Mouse (Mus musculus): Measurements from ENCODE around the gene Lrig3. TPM values are rescaled to one million over a fixed set of nuclear protein-coding genes. Genes with fewer than 3 reads are reported as not detected.

Gene Lrig3
- total RNA-seq, 2 experiments from 2014 or later, result 3.1 to 3.7 TPM

DNA sequence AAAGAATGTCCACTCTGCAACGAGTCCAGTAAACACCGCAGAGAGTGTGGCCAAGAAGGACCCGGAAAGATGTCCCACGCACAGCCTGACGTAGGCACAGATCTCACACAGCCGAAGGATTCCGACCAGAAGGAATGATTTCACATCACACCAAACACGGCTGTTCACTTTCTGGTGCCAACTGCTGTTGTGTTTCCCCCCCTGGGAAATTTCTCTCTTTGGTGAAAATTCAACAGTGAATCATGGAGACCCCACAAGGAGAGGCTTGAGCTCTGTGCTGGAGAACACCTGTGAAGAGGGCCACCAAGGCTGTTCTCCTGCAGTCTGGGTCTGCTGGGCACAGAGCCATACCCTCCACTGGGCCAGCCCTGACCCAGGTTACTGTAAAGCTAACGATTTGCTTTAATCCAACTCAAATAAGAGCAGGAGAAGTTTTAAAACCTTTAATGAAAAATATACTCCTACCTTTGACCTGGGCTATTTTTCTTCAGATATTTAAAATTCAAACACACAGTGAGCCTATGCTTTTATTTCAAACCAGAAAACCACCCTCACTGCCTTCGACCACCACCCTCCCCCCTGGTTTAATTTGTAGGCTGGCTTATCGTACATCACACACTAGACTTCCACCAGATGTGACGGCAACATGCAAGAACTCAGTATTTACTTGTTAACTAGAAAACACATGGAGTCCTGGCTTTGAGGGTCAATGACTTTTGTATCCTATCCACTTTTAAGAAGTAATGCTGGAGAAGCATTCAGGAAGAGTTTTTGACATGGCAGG, 11.0 kb upstream of the Lrig3 start:
- intact Hi-C loops (cut with DNase I), result no loop called here
- peak in 1 of 2 experiments; percentile 34 for DNase-seq (ENCODE audit: low spot score in 2 of 2)

DNA sequence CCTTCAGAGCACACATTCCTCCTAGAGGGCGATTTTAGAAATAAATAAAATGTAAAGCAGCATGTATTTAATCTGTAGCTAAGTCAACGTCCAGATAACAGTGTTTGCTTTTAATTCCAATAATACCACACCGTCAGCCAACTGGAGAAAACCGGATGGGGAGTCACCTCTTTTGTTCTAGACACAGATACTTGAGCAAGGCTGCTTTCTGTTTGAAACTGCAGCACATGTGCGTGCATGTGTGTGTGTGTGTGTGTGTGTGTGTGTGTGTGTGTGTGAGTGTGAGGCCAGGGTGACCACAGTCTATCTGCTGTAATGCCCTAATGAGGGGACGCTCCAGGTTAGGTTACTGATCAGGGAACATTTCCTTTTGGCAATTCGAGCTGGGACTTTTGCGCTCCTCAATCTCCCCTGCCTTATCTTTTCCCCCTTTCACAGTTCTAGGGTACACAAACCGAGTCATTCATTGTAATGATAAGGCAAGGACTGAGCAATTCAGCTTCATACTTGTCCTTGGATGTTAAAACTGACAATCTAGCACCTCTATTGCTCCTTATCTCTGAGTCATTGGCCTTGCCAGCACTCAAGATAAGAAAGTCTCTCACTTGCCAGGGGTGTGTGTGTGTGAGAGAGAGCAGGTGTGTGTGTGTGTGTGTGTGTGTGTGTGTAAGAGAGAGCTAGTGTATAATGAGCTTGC, 4.4 kb upstream of the Lrig3 start:
- no peak for DNase-seq (ENCODE audit: low spot score in 2 of 2)
- intact Hi-C loops (cut with DNase I), result no loop called here

DNA sequence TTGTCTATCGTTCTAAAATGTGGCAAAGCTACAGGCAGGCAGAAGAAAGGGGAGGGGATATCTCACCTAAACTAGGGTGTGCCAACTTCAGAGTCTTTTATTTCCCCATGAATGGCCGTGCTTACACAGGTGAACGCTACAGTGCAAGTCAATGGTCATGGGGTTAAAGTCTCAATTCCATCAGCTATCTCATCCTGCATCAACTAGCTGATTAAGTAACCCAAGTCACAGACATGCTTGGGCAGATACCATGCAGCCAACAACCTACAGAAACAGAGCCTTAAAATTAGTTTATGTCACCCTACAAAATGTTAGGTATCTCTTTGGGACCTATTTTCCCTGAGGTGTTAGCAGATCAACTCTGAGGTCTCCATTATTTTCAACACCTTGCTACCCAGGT, 1.3 kb upstream of the Lrig3 start:
- no peak for DNase-seq (ENCODE audit: low spot score in 2 of 2)
- intact Hi-C loops (cut with DNase I), result no loop called here

DNA sequence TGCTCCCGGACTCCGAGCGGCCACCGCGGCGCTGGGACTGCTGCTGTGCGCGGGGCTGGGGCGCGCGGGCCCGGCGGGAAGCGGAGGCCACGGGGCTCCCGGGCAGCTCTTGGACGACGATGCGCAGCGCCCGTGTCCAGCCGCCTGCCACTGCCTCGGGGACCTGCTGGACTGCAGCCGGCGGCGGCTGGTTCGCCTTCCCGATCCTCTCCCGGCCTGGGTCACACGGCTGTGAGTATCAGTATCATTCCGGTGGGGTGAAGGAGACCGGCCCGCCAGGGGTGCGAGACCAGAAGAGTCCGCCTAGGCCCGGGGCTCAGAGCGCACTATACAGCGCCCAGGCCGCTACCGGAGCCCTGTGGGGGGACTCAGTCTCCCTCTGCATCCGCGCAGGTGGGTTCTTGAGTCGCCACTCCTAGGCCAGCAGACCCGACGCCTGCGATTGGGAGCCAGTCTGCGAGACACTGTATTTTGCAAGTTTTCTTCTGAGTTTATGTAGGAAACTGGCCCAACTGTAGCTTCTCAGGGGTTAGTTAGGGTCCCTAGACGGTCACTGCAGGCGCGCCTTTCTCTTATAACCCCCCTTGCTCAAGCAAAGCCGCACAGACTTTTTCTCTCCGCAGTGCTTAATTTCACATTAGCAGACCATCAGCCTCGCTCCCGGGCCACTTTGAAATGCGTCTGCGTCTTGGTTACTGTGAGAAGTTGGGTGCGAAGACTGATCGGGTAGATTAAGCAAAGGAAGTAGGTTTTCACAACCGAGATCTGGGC, 698 bp downstream of the Lrig3 start:
- intact Hi-C loops (cut with DNase I), result no loop called here
- peak in 1 of 2 experiments; percentile 8 for DNase-seq (ENCODE audit: low spot score in 2 of 2)

DNA sequence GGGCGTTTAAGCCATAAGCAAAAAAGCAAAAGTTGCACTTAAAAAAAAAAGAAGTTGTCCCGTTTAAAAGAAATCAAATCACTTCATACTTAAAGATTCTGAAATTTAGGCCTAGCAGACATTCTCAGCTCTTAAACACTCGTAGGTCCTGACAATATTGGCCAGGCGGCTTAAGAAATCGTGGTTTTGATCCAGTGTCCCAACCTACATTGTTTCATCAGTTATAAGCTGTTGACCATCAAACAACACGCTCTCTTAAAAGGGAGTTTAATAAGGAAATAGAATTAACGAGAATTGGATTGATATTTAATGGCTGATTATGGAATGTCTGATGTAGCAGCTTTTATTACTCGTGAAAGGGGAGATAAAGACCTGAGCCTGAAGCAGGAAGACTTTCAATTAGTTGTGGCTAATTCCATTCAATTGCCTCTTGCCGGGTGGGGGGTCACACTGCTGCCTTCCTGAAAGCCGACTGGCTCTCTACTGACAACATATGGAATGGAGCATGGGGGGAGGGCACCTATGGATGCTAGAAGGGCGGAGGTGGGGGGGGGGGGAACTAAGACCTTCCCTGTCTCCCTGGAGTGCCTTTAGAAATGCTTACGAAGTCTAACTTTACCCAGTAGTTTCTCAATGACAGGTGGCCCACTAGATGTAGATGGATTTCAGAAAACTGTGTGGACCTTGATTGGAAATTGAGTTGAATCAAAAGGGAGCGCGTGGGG, 1.6 kb downstream of the Lrig3 start:
- DNase-seq (ENCODE audit: low spot score in 2 of 2), result no peak
- intact Hi-C loops (cut with DNase I), result no loop called here

DNA sequence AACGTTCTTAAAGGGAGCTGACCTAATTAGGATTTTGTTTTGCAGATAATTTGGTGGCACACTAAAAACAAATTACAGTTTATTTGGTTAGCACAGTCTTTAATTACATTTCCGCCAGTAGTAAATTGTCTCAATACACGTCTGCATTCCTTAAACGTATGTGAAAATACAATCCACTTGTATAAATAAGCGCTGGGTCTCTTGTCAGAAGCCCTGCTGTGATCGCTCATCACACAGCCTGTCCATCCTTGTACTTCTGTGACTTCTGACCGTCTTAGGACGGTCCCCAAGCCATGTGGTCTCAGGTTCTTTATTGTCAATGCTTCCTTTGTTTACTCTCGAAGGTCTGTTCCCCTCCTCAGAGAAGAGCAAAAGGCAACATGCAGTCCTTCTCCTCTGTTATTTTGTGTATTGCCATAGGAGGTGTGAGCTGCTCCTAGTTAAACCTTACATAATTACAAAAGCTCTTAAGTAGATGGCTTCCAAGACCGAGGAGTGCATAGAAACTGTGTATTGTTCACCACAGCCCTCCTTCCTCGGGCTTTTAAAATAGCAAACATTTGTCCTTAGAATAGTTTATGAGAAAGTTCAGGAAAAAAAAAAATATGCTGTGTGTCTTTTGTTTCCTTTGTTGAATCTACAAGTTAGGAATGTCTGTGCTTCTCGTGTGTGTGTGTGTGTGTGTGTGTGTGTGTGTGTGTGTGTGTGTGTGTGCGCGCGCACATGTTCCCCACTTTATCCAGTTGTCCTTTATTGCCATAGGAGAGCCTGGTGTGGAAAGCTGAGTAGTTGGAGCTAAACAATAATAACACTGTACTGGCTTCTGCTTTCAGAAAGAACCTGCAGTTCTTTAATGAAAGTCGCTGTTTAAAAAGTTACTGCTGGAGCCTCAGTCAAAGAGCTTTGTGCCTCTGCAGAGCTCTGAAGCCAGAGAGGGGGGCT, 2.5 kb downstream of the Lrig3 start:
- DNase-seq (ENCODE audit: low spot score in 2 of 2), result no peak
- intact Hi-C loops (cut with DNase I), result no loop called here

DNA sequence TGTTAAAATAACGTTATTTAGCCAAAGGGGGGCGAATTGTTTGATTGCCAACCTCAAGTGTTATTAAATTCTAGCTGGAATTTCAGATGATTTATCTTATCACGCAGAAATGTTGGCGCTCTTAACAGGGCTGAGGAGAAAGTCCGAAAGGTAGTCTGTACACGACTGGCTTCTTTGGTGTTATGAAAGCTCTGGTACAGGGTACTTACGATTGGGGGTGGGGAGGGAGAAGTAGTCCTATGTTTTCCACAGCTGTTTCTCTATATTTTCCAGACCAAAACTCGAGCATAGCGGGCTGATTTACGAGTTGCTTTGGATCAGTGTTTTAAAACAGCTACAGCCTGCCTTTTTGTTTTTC, 3.1 kb downstream of the Lrig3 start:
- intact Hi-C loops (cut with DNase I), result no loop called here
- no peak for DNase-seq (ENCODE audit: low spot score in 2 of 2)

DNA sequence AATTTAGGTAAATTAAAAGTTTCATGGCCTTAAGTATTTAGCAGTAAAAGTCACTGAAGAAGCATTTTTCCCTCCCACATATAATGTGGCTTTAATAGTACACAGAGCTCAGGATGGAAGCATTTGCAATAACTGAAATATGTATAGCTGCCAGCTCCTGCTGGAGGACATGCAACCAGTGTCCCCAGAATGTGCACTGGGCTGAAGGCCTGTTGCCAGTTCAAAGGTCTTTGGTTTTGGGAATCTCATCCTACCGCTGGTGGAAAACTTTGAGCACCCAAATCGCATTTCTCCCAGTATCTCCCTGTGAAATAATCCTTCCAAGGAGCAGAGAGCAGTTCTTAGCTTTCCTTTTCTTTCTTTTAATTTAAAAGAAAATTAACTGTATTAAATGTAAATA, 4.1 kb downstream of the Lrig3 start:
- intact Hi-C loops (cut with DNase I), result no loop called here
- DNase-seq (ENCODE audit: low spot score in 2 of 2), result no peak

DNA sequence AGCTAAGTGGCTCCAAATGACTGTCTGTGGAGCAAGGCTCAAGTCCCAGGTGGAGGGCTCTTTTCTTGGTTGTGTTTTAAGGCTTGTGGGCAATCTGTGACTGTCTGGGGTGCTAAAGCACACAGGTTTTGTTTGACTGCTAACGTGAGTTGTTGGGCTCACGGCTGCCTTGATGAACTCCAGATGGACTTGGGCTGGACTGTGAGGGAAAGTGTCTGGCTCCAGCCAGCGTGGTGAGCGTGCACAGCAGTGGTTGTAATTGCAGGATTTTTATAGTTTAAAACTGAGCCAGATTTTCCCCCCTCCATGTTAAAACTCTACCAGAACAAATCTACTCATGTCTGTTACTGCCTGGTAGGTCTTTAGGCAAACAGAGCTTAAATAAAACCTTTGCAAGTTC, 4.5 kb downstream of the Lrig3 start:
- intact Hi-C loops (cut with DNase I), result no loop called here

DNA sequence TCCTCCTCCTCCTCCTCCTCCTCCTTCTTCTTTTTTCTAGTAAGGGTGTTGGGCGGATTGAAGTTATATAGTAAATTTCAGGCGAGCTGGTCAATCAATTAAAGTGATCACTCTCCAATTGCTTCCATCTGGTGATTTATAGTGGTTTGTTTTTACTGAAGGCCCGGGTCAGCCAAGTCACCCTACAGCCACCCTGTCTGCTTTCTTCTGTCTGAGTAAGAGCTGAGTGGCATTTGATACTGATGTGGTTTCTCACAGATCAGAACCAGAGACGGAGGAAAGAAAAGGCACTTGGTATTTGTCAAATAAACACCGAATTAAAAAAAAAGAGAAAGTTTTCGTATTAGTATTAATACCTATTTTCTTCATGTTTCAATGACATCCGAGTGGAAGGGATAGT, 7.8 kb downstream of the Lrig3 start:
- intact Hi-C loops (cut with DNase I), result no loop called here
- no peak for DNase-seq (ENCODE audit: low spot score in 2 of 2)

More for the DNA sequence above, 4.5 kb downstream of the Lrig3 start:
- DNase-seq (ENCODE audit: low spot score in 2 of 2), result no peak

DNA sequence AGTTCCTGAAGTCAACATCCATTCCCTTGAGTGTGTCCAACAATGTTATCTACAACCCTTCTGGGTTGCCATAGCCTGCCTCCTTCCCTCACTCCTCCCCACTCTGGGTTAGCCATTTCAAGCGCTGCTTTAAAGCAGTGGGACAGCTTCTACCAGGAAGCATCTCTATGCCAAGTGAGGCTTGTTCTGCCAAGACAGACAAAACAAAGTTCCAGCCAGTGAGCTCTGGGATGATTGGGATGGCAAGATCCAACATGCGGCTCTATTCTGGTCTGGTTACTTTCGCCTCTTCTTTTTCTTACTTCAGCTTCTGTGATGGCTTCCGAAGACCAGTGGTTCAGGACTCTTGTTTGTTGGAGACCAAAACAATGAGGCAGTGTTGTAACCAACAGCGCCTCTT, 16.0 kb downstream of the Lrig3 start:
- no peak for DNase-seq (ENCODE audit: low spot score in 2 of 2)
- intact Hi-C loops (cut with DNase I), result no loop called here

DNA sequence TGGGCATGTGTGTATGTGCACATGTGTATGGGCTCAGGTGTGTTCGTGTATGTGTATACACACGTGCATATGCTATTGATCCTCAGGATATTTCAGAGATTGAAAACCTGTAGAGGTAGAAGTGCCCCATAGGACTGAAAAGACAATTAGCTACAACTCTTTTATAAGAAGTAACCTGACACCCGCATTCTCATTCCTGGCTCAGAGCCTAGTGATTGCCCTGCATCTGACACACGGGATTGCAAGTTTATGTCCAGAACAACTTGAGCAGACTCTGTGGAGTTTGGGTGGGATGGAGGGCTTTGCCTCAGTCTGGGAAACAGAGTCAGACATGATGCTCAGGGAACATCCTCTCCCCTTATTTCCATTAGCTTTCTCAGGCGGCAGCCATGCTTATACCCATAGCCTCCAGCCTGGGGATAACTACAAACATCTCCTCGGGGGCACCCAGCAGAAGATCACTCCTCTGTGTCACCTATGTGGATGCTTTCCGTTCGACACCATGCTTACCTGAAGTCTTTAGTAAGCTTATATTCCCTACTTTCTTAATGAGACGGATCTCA, 18.6 kb downstream of the Lrig3 start:
- intact Hi-C loops (cut with DNase I), result no loop called here
- no peak for DNase-seq (ENCODE audit: low spot score in 2 of 2)

DNA sequence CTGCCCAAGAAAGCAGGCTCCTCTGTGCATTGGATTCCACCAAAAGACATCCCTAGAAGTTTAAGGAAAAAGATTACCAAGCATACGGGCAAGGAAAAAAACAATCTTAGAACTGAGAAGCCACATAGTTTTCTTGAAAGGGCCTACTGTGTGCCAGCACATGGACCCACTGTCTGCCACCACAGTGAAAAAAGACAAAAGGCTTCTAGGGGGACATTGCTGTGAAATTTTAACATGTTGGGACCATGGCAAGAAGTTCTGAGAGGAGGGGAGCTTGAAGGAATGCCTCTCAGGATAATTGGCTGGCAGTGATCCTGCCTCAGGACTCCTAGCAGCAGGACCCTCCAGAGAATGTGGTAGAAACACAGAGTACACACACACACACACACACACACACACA, 19.8 kb downstream of the Lrig3 start:
- intact Hi-C loops (cut with DNase I), result no loop called here
- no peak for DNase-seq (ENCODE audit: low spot score in 2 of 2)

DNA sequence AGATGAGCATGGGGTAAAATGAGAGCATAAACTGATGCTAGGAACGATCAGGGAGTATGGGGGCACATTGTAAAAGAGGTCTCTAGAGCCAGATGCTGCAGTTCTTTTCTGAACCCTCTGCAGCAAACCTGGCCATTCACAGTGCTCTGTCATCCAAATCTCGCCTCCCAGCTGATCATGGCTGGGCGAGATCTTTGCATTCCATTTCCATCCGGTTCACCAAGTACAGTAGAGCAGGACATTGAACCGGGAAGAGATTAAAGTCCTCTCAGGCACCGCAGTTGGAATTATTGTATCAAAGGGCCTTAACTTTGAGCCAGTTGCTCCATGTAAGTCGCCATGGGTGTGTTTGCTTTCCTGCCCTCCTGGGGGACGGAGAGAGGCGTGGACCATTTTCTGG, 20.5 kb downstream of the Lrig3 start:
- no peak for DNase-seq (ENCODE audit: low spot score in 2 of 2)
- intact Hi-C loops (cut with DNase I), result no loop called here

DNA sequence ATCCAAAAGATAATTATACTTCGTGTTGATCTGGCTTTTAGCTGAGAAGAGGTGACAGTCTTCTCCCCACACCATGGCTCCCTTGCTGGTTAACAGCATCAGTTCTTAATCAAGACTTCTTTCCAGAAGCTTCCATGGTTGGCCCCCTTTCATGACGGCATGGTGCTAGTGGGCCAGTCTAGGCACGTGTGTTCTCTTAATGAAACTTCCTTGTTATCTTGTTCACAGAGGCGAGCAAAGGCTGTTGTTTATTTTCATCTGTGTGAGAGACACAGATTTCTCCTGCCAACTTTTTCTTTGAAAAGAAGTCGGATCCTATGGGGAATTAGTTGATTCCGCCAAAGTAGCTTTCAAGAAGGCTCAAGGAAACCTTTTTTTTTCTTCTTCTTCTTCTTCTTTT, 21.3 kb downstream of the Lrig3 start:
- DNase-seq (ENCODE audit: low spot score in 2 of 2), result no peak
- intact Hi-C loops (cut with DNase I), result no loop called here

DNA sequence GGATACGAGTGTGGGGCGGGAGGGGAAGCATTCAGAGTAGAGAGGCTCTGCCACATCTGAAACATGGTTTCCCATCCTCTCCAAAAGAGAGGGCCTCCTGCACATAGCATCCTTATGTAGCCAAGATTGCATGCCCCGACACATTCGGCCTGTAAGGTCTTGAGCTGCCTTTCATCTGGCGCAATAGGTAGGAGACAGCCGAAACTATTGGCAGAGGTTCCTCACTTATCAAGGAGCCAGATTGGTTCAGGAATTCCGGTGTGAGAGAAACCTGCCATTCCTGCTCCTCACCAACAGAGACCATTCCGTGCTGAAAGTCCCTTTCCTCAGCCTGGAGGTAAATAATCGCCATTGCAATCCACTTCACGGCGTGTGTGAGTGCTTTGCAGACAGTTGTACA, 22.1 kb downstream of the Lrig3 start:
- intact Hi-C loops (cut with DNase I), result no loop called here
- DNase-seq (ENCODE audit: low spot score in 2 of 2), result no peak

DNA sequence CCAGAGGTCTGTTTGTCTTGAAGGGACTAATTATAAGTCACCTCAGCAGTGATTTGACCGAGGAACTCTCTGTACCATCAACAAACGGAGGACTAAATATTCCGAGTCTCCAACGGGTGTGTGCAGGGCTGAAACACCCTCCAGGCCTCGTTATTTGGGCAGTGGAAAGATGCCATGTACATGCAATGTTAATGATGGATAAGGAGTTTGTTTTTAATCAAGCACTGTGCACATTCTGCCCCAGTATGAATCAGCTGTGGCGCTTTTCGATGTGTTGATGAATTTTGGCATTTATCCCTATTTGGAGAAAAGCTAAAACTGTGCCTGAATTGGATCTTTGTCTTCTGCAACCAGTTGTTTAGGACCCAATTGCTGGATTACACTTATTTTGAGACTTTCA, 23.9 kb downstream of the Lrig3 start:
- intact Hi-C loops (cut with DNase I), result loop anchor here (10.0 kb wide), 1 partner anchor 265 kb away; no protein-coding TSS in a partner anchor
- no peak for DNase-seq (ENCODE audit: low spot score in 2 of 2)

DNA sequence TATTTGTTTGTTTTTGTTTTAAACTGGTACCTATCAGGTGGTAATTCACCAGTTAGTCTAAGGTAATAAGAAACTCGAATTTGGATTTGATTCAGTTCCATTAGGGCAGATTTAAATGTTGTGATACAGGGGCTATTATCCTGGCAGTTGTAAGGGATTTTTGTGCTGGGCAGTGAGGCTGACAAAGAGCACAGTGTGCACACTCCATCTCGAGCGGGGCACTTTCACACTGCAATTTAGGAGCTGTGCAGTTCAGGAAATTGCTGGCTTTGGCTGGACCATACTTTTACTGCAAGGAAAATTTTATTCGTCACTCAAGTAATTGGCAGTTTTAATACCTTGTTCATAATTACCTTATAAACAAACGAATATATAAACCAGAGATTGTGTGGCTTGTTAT, 24.4 kb downstream of the Lrig3 start:
- intact Hi-C loops (cut with DNase I), result loop anchor here (10.0 kb wide), 1 partner anchor 266 kb away; no protein-coding TSS in a partner anchor
- DNase-seq (ENCODE audit: low spot score in 2 of 2), result no peak
